Mouse (Mus musculus) A20 (cell line): Measurements from ENCODE around the gene Ankfn1.

ENCODE experiments used
- DNase-seq: peaks from one replicate; pipeline ENCODE4 v3.0.0-alpha.2; 2011; ENCODE audit warnings: low read depth, low spot score

Gene Ankfn1

GRCm38 (mm10) chr11:89676922-89677321 is 100.5 kb downstream of the Ankfn1 start:
- no peak for DNase-seq

GRCm38 (mm10) chr11:89673916-89674507 is 103.4 kb downstream of the Ankfn1 start:
- no peak for DNase-seq

GRCm38 (mm10) chr11:89672510-89673085 is 104.9 kb downstream of the Ankfn1 start:
- no peak for DNase-seq

- DNase-seq: no peak
Measured at GRCm38 (mm10) chr11:89665170-89665880, 112.1 kb downstream of the Ankfn1 start.

- no peak for DNase-seq
Measured at GRCm38 (mm10) chr11:89659048-89659447, 118.4 kb downstream of the Ankfn1 start.

GRCm38 (mm10) chr11:89656556-89656955 is 120.9 kb downstream of the Ankfn1 start:
- DNase-seq: no peak

GRCm38 (mm10) chr11:89635740-89636139 is 141.7 kb downstream of the Ankfn1 start:
- DNase-seq: no peak

GRCm38 (mm10) chr11:89631315-89631714 is 146.1 kb downstream of the Ankfn1 start:
- DNase-seq: no peak

- DNase-seq: no peak
Measured at GRCm38 (mm10) chr11:89628562-89628961, 148.9 kb downstream of the Ankfn1 start.

- DNase-seq: no peak
Measured at GRCm38 (mm10) chr11:89627232-89627631, 150.2 kb downstream of the Ankfn1 start.

GRCm38 (mm10) chr11:89623698-89624445 is 153.6 kb downstream of the Ankfn1 start:
- no peak for DNase-seq

- DNase-seq: no peak
Measured at GRCm38 (mm10) chr11:89619955-89620354, 157.5 kb downstream of the Ankfn1 start.

- no peak for DNase-seq
Measured at GRCm38 (mm10) chr11:89615806-89616205, 161.6 kb downstream of the Ankfn1 start.

GRCm38 (mm10) chr11:89611596-89611995 is 165.9 kb downstream of the Ankfn1 start:
- DNase-seq: no peak

GRCm38 (mm10) chr11:89608071-89608470 is 169.4 kb downstream of the Ankfn1 start:
- no peak for DNase-seq

GRCm38 (mm10) chr11:89607270-89607669 is 170.2 kb downstream of the Ankfn1 start:
- no peak for DNase-seq

- no peak for DNase-seq
Measured at GRCm38 (mm10) chr11:89606346-89606745, 171.1 kb downstream of the Ankfn1 start.

- DNase-seq: no peak
Measured at GRCm38 (mm10) chr11:89602966-89603365, 174.5 kb downstream of the Ankfn1 start.

- DNase-seq: no peak
Measured at GRCm38 (mm10) chr11:89600921-89601515, 176.4 kb downstream of the Ankfn1 start.

- no peak for DNase-seq
Measured at GRCm38 (mm10) chr11:89590273-89590874, 187.1 kb downstream of the Ankfn1 start.

- no peak for DNase-seq
Measured at GRCm38 (mm10) chr11:89586341-89586740, 191.1 kb downstream of the Ankfn1 start.
